Mouse (Mus musculus) CD8-positive naive resting alpha-beta T cell, adult 2 months (primary cell): ENCODE data around the gene Dock8.

Experiments used
- DNase-seq, 2 experiments: peaks; one replicate each; pipeline ENCODE4 v3.0.0; 2022; ENCODE audit warnings: low read depth in 2 of 2, low spot score in 2 of 2

The Dock8 gene

DNA sequence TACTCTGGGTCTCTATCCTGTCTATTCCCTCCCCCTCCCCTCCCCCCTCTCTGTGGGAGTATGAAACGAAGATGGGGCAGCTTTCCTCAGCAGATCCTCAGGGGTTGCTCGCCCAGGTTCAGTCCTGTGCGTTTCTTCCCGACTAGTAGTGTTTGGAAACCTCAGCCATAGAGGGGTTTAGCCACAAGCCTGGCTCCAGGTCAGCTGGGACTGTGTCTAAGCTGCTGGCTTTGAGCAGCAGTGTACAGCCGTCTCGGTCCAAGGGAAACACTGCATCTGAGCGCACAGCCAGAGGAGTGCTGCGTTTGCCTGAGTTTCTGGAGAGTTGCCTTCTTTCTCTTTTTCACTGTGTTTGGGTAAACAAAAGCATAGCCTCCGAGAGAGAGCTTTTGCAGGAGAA lies 61.0 kb downstream of the Dock8 start:
- no peak for DNase-seq

GRCm38 (mm10) chr19:25062188-25062856 lies 63.0 kb downstream of the Dock8 start:
- no peak for DNase-seq

GRCm38 (mm10) chr19:25062857-25063240 lies 63.5 kb downstream of the Dock8 start:
- DNase-seq: no peak

DNA sequence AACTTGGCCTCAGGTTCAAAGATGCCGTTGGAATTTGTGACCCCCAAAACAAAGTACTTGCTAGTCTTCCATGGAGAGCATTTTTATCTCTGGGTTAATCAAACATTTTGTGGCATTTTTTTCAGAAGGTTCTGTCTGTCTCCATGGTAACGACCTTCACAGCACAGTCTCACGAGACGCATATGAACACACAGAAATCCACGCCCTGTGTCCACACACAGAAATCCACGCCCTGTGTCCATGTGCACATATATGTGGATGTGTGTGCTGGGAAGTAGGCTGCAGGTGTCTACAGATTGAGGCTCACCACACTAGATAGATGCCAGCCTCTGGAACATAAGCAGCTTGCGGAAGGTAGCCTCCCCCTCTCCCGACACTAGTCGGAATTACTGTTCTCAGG lies 66.9 kb downstream of the Dock8 start:
- DNase-seq: no peak

GRCm38 (mm10) chr19:25068518-25068917 lies 69.2 kb downstream of the Dock8 start:
- DNase-seq: no peak

DNA sequence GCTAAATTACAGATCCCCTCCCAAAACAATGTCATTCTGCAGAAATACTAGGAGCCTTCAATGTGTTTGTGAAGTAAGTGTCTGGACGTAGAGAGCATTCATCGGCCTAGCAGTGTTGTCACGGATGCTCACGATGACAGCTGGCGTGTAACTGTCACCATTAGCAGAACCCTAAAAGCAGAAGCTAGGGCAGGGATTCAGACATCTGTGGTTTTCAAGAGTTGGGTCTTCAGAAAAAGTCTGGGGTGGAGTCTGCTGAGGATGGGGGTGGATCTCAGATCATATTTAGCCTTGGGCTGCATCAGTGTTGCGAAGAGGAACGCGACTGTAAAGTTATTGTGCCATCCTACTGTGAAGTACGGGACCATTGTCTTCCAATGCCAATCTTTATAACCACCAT lies 73.2 kb downstream of the Dock8 start:
- no peak for DNase-seq

- DNase-seq: no peak
These were observed 75.4 kb downstream of the Dock8 start for GRCm38 (mm10) chr19:25074741-25075140.

- no peak for DNase-seq
These were observed 78.3 kb downstream of the Dock8 start for GRCm38 (mm10) chr19:25077636-25078035.

- DNase-seq: no peak
These were observed 78.8 kb downstream of the Dock8 start for GRCm38 (mm10) chr19:25078130-25078529.

GRCm38 (mm10) chr19:25080166-25080565 lies 80.8 kb downstream of the Dock8 start:
- DNase-seq: no peak

DNA sequence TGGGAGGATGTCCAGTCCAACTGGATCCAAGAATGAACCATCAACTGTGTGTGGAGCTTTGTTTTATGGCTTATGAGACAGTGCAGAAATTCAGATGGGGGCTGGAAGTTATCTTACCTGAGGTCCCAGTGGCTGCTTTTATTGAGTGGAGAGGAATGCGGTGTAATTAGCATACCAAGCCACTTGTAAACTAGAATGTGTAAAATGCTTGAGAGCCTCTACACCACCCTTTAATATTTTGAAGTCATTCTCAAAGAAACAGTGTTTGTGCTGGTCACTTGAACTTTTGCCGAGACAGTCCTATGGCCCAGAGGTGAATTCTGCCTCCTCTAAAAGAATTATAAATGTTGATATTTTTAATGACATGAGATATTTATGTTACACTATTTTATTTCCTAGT lies 83.5 kb downstream of the Dock8 start:
- DNase-seq: no peak

GRCm38 (mm10) chr19:25087181-25087580 lies 87.8 kb downstream of the Dock8 start:
- DNase-seq: no peak

- DNase-seq: no peak
These were observed 90.4 kb downstream of the Dock8 start for GRCm38 (mm10) chr19:25089746-25090145.

DNA sequence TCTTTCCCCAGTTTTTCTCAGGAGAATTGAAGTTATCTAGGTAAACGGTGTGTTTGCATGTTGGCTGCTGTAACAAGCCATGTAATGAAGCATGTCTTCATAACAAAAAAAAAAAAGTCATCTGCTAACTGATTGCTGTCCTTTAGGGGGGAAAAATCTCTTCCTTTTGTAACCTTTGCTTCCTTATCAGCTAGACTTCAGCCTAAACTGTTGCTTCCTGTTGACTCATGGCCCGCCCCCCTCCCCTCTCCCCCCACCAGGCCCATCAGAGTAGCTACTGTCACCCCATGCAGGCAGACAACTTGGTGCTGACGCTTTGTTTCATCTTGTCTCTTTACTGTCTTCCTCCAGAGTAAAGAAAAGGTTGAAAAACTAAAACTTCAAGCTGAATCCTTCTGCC lies 95.8 kb downstream of the Dock8 start:
- DNase-seq: no peak

DNA sequence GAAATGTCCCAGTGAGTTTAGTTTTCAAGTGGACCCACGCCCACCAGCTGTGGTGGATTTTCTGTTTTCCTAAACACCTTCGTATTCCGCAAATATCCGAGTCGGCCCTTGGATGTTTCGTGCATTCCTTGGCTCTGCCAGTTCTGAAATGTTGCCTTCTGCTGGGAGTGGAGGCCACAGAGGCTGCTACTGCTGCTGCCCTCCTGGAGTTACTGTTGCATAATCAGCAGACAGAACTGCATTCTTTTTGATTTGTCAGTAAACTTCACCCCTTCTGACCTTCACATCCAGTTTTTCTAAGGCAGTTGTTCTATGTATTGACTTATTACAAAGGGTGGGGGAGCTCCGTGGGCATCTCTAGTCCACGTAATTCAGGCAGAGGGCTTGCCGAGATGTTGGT lies 97.0 kb downstream of the Dock8 start:
- no peak for DNase-seq

- DNase-seq: no peak
These were observed 97.7 kb downstream of the Dock8 start for GRCm38 (mm10) chr19:25096986-25097385.

DNA sequence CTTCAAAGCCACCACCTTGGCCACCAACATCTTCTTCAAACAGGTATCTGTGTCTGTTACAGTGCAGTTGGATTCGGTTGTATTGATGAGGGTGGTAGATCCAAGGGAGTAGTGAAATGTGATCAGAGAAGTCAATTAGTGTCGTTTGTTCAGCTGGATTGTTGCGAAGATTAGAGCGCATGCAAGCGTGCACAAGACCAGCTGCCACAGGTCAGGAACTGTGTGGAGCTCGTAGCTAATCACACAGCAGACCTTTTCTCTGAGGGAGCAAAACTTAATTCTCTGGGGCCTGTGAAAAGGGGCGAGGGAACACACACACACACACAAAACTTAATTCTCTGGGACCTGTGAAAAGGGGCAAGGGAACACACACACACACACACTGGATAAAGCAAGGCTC lies 98.2 kb downstream of the Dock8 start:
- no peak for DNase-seq

DNA sequence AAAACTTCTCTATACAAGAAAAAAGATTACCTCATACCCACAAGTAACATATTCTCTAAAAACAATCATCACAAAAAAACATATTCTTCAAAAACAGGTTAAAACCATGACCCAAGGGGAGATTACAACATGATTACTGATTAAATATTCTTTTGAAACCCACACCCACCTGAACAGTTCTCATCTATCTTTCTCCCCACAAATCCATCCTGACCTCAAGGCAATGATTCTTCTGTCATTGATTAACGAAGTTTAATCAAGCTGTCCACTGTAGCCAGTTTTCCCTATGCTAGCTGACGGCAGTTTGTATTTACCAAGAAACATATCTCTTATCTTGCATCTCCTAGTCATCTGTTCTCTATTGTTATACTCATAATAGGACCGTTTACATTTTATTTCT lies 98.6 kb downstream of the Dock8 start:
- no peak for DNase-seq

- no peak for DNase-seq
These were observed 99.6 kb downstream of the Dock8 start for GRCm38 (mm10) chr19:25098941-25099340.

GRCm38 (mm10) chr19:25105682-25106081 lies 106.3 kb downstream of the Dock8 start:
- no peak for DNase-seq

- DNase-seq: no peak
These were observed 107.0 kb downstream of the Dock8 start for GRCm38 (mm10) chr19:25106315-25106714.

GRCm38 (mm10) chr19:25107417-25107816 lies 108.1 kb downstream of the Dock8 start:
- DNase-seq: no peak

- DNase-seq: no peak
These were observed 112.4 kb downstream of the Dock8 start for GRCm38 (mm10) chr19:25111591-25112233.
